Mouse (Mus musculus) heart, adult 2 months (tissue): ENCODE measurements around the gene 1700019N19Rik. TPM values are rescaled to one million over a fixed set of nuclear protein-coding genes. Genes with fewer than 3 reads are reported as not detected.

Source experiments
- DNase-seq, 2 experiments: peaks; one replicate each; pipeline ENCODE4 v3.0.0; 2021
- H3K27ac ChIP-seq: fragments of 200-600 bp; 2 replicates; pipeline ENCODE4 v1.8.1; 2022
- H3K27me3 ChIP-seq: fragments of 200-500 bp; 2 replicates; pipeline ENCODE4 v1.6.1; 2012; ENCODE audit warnings: mild to moderate bottlenecking, low read length, inconsistent platforms, mixed read lengths; ENCODE audit not compliant: control insufficient read depth, insufficient read depth
- H3K36me3 ChIP-seq: fragments of 200-500 bp; 2 replicates; pipeline ENCODE4 v1.6.1; 2012; ENCODE audit warnings: low read length, inconsistent platforms; ENCODE audit not compliant: control insufficient read depth, insufficient read depth
- H3K4me1 ChIP-seq: fragments of 200-500 bp; 2 replicates; pipeline ENCODE4 v1.6.1; 2011; ENCODE audit warnings: low read length; ENCODE audit not compliant: control insufficient read depth, insufficient read depth
- H3K4me3 ChIP-seq: fragments of 200-600 bp; 2 replicates; pipeline ENCODE4 v1.8.1; 2022
- H3K79me2 ChIP-seq: fragments of 200-500 bp; replicated peaks from 2 replicates; pipeline ENCODE4 v1.6.1; 2012; ENCODE audit warnings: mild to moderate bottlenecking, inconsistent platforms, low read length, moderate library complexity, mixed read lengths; ENCODE audit not compliant: control insufficient read depth, insufficient read depth
- H3K9ac ChIP-seq: fragments of 200-500 bp; 2 replicates; pipeline ENCODE4 v1.6.1; 2012; ENCODE audit warnings: low read depth, mild to moderate bottlenecking, control low read depth, inconsistent platforms, low read length, mixed read lengths
- CTCF ChIP-seq: fragments of 200-600 bp; IDR thresholded peaks from 2 replicates; pipeline ENCODE4 v1.8.1; 2022; ENCODE audit warnings: antibody characterized with exemption, mild to moderate bottlenecking, moderate library complexity
- EP300 ChIP-seq: fragments of 200-500 bp; IDR thresholded peaks from 2 replicates; pipeline ENCODE4 v1.6.1; 2011; ENCODE audit warnings: low read depth, low read length, control low read depth; ENCODE audit not compliant: insufficient read depth
- POLR2A ChIP-seq: fragments of 200-500 bp; IDR thresholded peaks from 2 replicates; pipeline ENCODE4 v1.6.1; 2011; ENCODE audit warnings: mild to moderate bottlenecking, low read depth, low read length, control low read depth; ENCODE audit not compliant: insufficient read depth
- WGBS: fragments of 180-500 bp; shearing (Covaris S2); methylation state at CpG from one replicate; pipeline ENCODE4 v1.1.7; 2018; 5-methylcytosine and 5-hydroxymethylcytosine counted together
- intact Hi-C: fragments of 180-260 bp; cut with DNase I; formaldehyde crosslinking; loops from one replicate; pipeline ENCODE4 v1.15.1; 2025
- polyA plus RNA-seq: library from polyadenylated mRNA; depleted of rRNA; stranded (reverse); fragments of >200 nt; gene quantifications from 2 replicates; pipeline ENCODE4 v1.2.3, GENCODE M21; 2012
- total RNA-seq, 2 experiments: library from RNA; stranded (reverse); gene quantifications; 2 replicates each; pipeline ENCODE4 v1.2.3; 2021

1700019N19Rik gene
- total and polyA plus RNA-seq, 3 experiments = 0.29 TPM; not detected in 2

DNA sequence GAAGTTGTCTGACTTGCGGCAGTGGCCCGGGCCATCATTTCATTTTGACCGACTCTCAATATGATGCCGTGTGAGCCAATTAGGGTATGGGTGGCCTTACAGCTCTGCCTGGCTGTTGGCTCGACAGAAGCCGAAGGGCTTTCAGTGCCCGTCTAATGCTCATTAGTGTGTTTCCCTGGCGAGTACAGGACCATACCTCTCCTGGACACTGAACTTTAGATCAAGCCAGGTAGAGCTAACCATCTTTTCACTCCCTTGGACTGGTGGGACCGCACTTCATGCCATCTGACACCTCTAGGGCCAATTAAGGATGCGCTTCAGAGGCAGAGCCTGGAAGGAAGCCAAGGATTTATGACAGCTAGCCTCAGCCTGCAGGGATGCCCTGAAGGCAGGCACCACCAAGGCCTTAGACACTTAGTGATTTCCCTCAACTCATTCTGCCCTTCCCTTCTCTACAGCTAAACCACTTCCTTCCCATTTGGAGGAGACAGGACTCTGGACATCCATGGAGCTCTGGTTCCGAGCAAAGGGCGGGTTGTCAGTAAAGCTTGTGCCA is 931 bp upstream of the 1700019N19Rik start:
- no peaks in the 10 kb centered on the region for H3K4me1 ChIP-seq
- H3K27ac ChIP-seq = no peak overlapping the region
- H3K27me3 ChIP-seq = no peaks in the 10 kb centered on the region
- WGBS = 83% methylated on average over 12 of the region's 12 CpGs
- DNase-seq = no peak
- TF ChIP-seq CTCF = no peak
- no peak for TF ChIP-seq POLR2A
- TF ChIP-seq EP300 = no peak
- H3K9ac ChIP-seq = no peak overlapping the region
- H3K36me3 ChIP-seq = no peaks in the 10 kb centered on the region
- H3K4me3 ChIP-seq = no peak overlapping the region
- intact Hi-C loops = no loop called here
- no peaks in the 10 kb centered on the region for H3K79me2 ChIP-seq

DNA sequence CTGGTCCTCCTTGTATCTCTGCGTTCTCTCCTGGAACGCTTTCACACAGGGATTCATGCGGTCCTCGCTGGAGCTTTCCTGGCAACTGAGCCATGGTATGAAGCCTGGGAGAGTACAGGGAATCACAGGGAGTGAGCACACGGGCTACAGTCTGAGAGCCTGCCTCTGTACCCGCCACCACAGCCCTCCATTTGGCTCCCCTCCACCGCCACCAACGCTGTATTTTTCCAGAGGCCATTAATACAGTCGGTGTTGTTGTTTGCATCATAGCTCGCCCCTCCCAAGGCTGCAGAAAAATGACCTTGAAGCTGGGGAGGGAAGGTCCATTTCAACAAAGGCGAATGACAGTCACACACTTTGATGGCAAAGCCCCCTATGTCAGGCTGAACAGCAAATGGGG is 5.1 kb downstream of the 1700019N19Rik start:
- H3K79me2 ChIP-seq = no peaks in the 10 kb centered on the region
- H3K27me3 ChIP-seq = no peaks in the 10 kb centered on the region
- 72% methylated on average over 11 of the region's 11 CpGs for WGBS
- H3K9ac ChIP-seq = no peak overlapping the region
- H3K4me1 ChIP-seq = no peaks in the 10 kb centered on the region
- H3K36me3 ChIP-seq = no peaks in the 10 kb centered on the region
- no peak overlapping the region for H3K4me3 ChIP-seq
- H3K27ac ChIP-seq = no peak overlapping the region
- no peak for TF ChIP-seq EP300
- no peak for TF ChIP-seq CTCF
- TF ChIP-seq POLR2A = no peak
- intact Hi-C loops = no loop called here
- DNase-seq = no peak

DNA sequence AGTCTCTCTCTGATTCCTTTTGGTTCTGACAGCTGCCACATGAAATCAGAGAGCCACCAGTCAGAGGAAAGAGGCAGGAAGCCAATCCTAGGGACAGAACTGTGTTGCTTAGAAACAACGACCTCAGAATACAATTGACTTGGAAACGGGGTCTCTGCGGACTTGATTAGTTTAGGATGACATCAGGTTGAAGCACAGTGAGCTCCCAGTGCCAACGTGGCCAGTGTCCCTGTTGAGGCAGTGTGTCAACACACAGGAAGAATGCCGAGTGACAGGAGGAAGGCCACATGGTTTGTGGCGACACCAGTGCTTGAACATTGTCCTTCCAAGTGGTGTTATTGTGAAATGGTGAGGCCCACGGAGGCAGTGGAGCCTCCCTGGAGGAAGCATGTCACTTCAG is 10.3 kb downstream of the 1700019N19Rik start:
- H3K27ac ChIP-seq = no peak overlapping the region
- no peaks in the 10 kb centered on the region for H3K36me3 ChIP-seq
- intact Hi-C loops = no loop called here
- no peaks in the 10 kb centered on the region for H3K79me2 ChIP-seq
- no peak overlapping the region for H3K9ac ChIP-seq
- DNase-seq = no peak
- H3K27me3 ChIP-seq = no peaks in the 10 kb centered on the region
- no peak for TF ChIP-seq CTCF
- no peak for TF ChIP-seq POLR2A
- no peak for TF ChIP-seq EP300
- WGBS = 31% methylated on average over 7 of the region's 7 CpGs
- no peaks in the 10 kb centered on the region for H3K4me1 ChIP-seq
- H3K4me3 ChIP-seq = no peak overlapping the region

DNA sequence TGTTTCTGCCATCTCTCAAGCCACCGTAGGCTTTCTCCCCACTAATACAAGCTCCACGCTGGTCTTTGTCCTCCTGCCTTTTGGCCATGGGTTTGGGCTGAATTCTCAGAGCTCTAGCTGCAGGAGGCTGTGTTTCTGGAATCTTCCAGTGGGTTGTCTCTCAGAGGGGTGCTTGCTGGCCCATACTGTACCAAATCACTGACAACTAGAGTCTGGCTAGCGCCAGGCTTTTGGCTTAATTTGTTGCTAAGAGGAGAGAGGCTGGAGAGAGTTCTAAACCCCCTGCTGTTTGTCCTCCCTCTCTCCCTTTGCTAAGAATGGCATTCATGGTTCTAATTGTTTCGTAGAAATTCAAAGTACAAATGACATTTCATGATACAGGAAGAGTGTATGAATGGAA is 12.7 kb downstream of the 1700019N19Rik start:
- 73% methylated on average over 4 of the region's 4 CpGs for WGBS

DNA sequence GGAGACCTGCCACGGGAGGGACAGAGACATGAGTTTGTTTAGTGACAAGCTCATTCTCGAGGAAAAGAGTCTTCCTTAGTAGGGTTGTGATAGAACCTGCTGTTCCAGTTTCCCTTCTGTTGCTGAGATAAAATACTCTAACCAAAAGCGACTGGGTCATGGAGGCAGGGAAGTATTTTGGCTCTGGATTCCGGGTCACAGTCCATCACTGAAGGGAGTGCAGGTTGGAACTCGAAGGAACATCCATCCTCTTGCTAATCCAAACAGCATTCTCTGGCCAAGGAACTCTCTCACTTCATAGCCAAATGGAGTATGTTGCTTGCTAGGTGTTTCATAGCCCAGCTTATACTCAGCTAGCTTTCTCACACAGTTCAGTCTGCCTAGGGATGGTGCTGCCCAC is 17.8 kb downstream of the 1700019N19Rik start:
- H3K36me3 ChIP-seq = no peaks in the 10 kb centered on the region
- H3K4me3 ChIP-seq = no peak overlapping the region
- no peak overlapping the region for H3K9ac ChIP-seq
- no peaks in the 10 kb centered on the region for H3K4me1 ChIP-seq
- no peak for DNase-seq
- TF ChIP-seq EP300 (no peak), CTCF (no peak), POLR2A (no peak)
- no peak overlapping the region for H3K27ac ChIP-seq
- 44% methylated on average over 5 of the region's 5 CpGs for WGBS
- no peaks in the 10 kb centered on the region for H3K27me3 ChIP-seq
- intact Hi-C loops = no loop called here
- no peaks in the 10 kb centered on the region for H3K79me2 ChIP-seq

More for the DNA sequence above, 12.7 kb downstream of the 1700019N19Rik start:
- Histone ChIP-seq H3K27ac (no peak overlapping the region), H3K79me2 (no peaks in the 10 kb centered on the region), H3K36me3 (no peaks in the 10 kb centered on the region), H3K9ac (no peak overlapping the region), H3K4me3 (no peak overlapping the region), H3K4me1 (no peaks in the 10 kb centered on the region), H3K27me3 (no peaks in the 10 kb centered on the region)
- intact Hi-C loops = no loop called here
- TF ChIP-seq EP300 (no peak), POLR2A (no peak), CTCF (no peak)
- DNase-seq = no peak

DNA sequence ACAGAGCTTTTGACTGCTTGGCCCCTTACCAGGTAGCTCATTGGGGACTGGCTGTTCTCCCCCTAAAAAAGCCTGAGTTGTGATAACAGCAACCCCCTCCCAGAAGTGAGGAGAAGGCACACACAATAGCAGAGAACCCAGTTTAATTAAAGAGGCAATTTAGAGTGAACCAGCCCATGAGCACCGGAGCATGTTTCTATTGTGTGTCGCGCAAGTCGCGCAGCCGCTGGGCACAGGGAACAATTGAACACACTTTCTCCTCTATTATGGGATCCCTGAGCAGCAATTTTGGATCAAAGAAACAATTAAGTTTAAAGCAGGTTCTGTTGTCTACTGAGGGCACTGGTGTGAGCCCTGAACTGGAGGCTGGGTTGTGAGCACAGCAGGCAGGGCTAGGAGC is 26.9 kb downstream of the 1700019N19Rik start:
- no peaks in the 10 kb centered on the region for H3K27me3 ChIP-seq
- DNase-seq = no peak
- no peaks in the 10 kb centered on the region for H3K36me3 ChIP-seq
- TF ChIP-seq CTCF (no peak), POLR2A (no peak), EP300 (no peak)
- H3K27ac ChIP-seq = no peak overlapping the region
- H3K9ac ChIP-seq = no peak overlapping the region
- intact Hi-C loops = no loop called here
- H3K4me3 ChIP-seq = no peak overlapping the region
- H3K79me2 ChIP-seq = no peaks in the 10 kb centered on the region
- WGBS = 96% methylated on average over 6 of the region's 6 CpGs
- H3K4me1 ChIP-seq = no peaks in the 10 kb centered on the region
